Mouse (Mus musculus) limb, embryonic 10.5 days (tissue): ENCODE data around the gene Cbln3. TPM values are rescaled to one million over a fixed set of nuclear protein-coding genes. Genes with fewer than 3 reads are reported as not detected.

Source experiments
- DNase-seq: peaks from one replicate; pipeline ENCODE4 v3.0.0-alpha.2; 2017; ENCODE audit warnings: low spot score
- H3K27ac ChIP-seq: fragments of 300-500 bp; sonication (generic); 2 replicates; pipeline ENCODE4 v1.5.1; 2016; ENCODE audit warnings: mild to moderate bottlenecking
- H3K27me3 ChIP-seq: fragments of 300-500 bp; sonication (generic); 2 replicates; pipeline ENCODE4 v1.6.1; 2016; ENCODE audit warnings: low read depth, mild to moderate bottlenecking; ENCODE audit not compliant: poor library complexity, severe bottlenecking
- H3K36me3 ChIP-seq: fragments of 300-500 bp; sonication (generic); 2 replicates; pipeline ENCODE4 v1.6.1; 2016; ENCODE audit warnings: mild to moderate bottlenecking, moderate library complexity
- H3K4me1 ChIP-seq: fragments of 300-500 bp; sonication (generic); 2 replicates; pipeline ENCODE4 v1.6.1; 2016
- H3K4me3 ChIP-seq: fragments of 300-500 bp; sonication (generic); 2 replicates; pipeline ENCODE4 v1.5.1; 2016; ENCODE audit warnings: mild to moderate bottlenecking, moderate library complexity
- H3K9me3 ChIP-seq: fragments of 300-500 bp; sonication (generic); replicated peaks from 2 replicates; pipeline ENCODE4 v1.6.1; 2016; ENCODE audit warnings: mild to moderate bottlenecking
- WGBS: fragments of 180-500 bp; shearing (Covaris S2); methylation state at CpG from one replicate; pipeline ENCODE4 v1.1.7; 2016; 5-methylcytosine and 5-hydroxymethylcytosine counted together
- polyA plus RNA-seq: library from polyadenylated mRNA; unstranded; fragments of >200 nt; fragmentation: Nextera tagmentation; extraction: Ambion mirVana; gene quantifications from 2 replicates; pipeline ENCODE4 v1.2.1, GENCODE M21; 2016

Cbln3 gene
- polyA plus RNA-seq, 1 experiment from 2014 or later = 0.15 TPM

- peak overlapping the region; percentile 78 for H3K4me3 ChIP-seq
- H3K36me3 ChIP-seq = peaks cover 26% of the 10 kb centered on the region
- peak overlapping the region; percentile 94 for H3K27ac ChIP-seq
- DNase-seq = no peak
- peaks cover 60% of the 10 kb centered on the region for H3K4me1 ChIP-seq
- H3K9me3 ChIP-seq = no peaks in the 10 kb centered on the region
- WGBS = 0% methylated on average over 9 of the region's 9 CpGs
- no peaks in the 10 kb centered on the region for H3K27me3 ChIP-seq
These were observed 29.6 kb downstream of the Cbln3 start for GRCm38 (mm10) chr14:55854406-55855100.

- Histone ChIP-seq H3K36me3 (peaks cover 20% of the 10 kb centered on the region), H3K4me1 (peaks cover 60% of the 10 kb centered on the region), H3K27ac (peak within 1 kb of the TSS; percentile 94), H3K9me3 (no peaks in the 10 kb centered on the region), H3K4me3 (peak within 1 kb of the TSS; percentile 78), H3K27me3 (no peaks in the 10 kb centered on the region)
- peak; percentile 91 for DNase-seq
- under 1% methylated on average over 33 of the region's 33 CpGs for WGBS
These were observed 30.4 kb downstream of the Cbln3 start, which contains the start of gene Nynrin for GRCm38 (mm10) chr14:55853621-55854285. Gene Nynrin (plus strand): TSS chr14:55854010.

GRCm38 (mm10) chr14:55852646-55853551, 31.3 kb downstream of the Cbln3 start:
- Histone ChIP-seq H3K27me3 (no peaks in the 10 kb centered on the region), H3K27ac (peak overlapping the region; percentile 94), H3K9me3 (no peaks in the 10 kb centered on the region), H3K36me3 (peaks cover 12% of the 10 kb centered on the region), H3K4me3 (peak overlapping the region; percentile 78), H3K4me1 (peaks cover 57% of the 10 kb centered on the region)
- peak; percentile 85 for DNase-seq
- under 1% methylated on average over 11 of the region's 11 CpGs for WGBS

GRCm38 (mm10) chr14:55850885-55851284, 33.3 kb downstream of the Cbln3 start:
- Histone ChIP-seq H3K27me3 (no peaks in the 10 kb centered on the region), H3K4me3 (no peak overlapping the region), H3K36me3 (no peaks in the 10 kb centered on the region), H3K9me3 (no peaks in the 10 kb centered on the region), H3K27ac (peak overlapping the region; percentile 94; the same call in 1 of the 2 replicates), H3K4me1 (peaks cover 46% of the 10 kb centered on the region)
- 56% methylated on average over 6 of the region's 6 CpGs for WGBS
- no peak for DNase-seq

GRCm38 (mm10) chr14:55845506-55846294, 38.5 kb downstream of the Cbln3 start:
- Histone ChIP-seq H3K4me3 (no peak overlapping the region), H3K36me3 (no peaks in the 10 kb centered on the region), H3K4me1 (peaks cover 8% of the 10 kb centered on the region), H3K27me3 (no peaks in the 10 kb centered on the region), H3K9me3 (no peaks in the 10 kb centered on the region), H3K27ac (peak overlapping the region; percentile 14; the same call in 1 of the 2 replicates)
- WGBS = 68% methylated on average over 9 of the region's 9 CpGs
- DNase-seq = no peak

GRCm38 (mm10) chr14:55842794-55843193, 41.4 kb downstream of the Cbln3 start:
- DNase-seq = no peak
- WGBS = 81% methylated on average over 4 of the region's 4 CpGs
- no peaks in the 10 kb centered on the region for H3K27me3 ChIP-seq
- no peak overlapping the region for H3K27ac ChIP-seq
- peaks cover 20% of the 10 kb centered on the region for H3K4me1 ChIP-seq
- H3K36me3 ChIP-seq = no peaks in the 10 kb centered on the region
- H3K4me3 ChIP-seq = no peak overlapping the region
- no peaks in the 10 kb centered on the region for H3K9me3 ChIP-seq

GRCm38 (mm10) chr14:55840853-55841366, 43.3 kb downstream of the Cbln3 start:
- no peak for DNase-seq
- Histone ChIP-seq H3K4me3 (no peak overlapping the region), H3K36me3 (no peaks in the 10 kb centered on the region), H3K27ac (no peak overlapping the region), H3K27me3 (no peaks in the 10 kb centered on the region), H3K9me3 (no peaks in the 10 kb centered on the region), H3K4me1 (peaks cover 19% of the 10 kb centered on the region)
- WGBS = 63% methylated on average over 4 of the region's 4 CpGs

- 88% methylated on average over 4 of the region's 4 CpGs for WGBS
- Histone ChIP-seq H3K27me3 (no peaks in the 10 kb centered on the region), H3K4me1 (peaks cover 38% of the 10 kb centered on the region), H3K36me3 (peaks cover 10% of the 10 kb centered on the region), H3K4me3 (no peak overlapping the region), H3K27ac (no peak overlapping the region), H3K9me3 (no peaks in the 10 kb centered on the region)
- no peak for DNase-seq
These were observed 45.5 kb downstream of the Cbln3 start for GRCm38 (mm10) chr14:55838740-55839139.

GRCm38 (mm10) chr14:55838312-55838711, 45.9 kb downstream of the Cbln3 start:
- Histone ChIP-seq H3K4me3 (no peak overlapping the region), H3K27me3 (no peaks in the 10 kb centered on the region), H3K9me3 (no peaks in the 10 kb centered on the region), H3K36me3 (peaks cover 14% of the 10 kb centered on the region), H3K27ac (no peak overlapping the region), H3K4me1 (peaks cover 42% of the 10 kb centered on the region)
- DNase-seq = no peak
- WGBS = 95% methylated on average over 5 of the region's 5 CpGs

GRCm38 (mm10) chr14:55834808-55835533, 49.2 kb downstream of the Cbln3 start:
- Histone ChIP-seq H3K27ac (peak overlapping the region; percentile 42; the same call in 1 of the 2 replicates), H3K27me3 (no peaks in the 10 kb centered on the region), H3K4me3 (no peak overlapping the region), H3K9me3 (no peaks in the 10 kb centered on the region), H3K4me1 (peaks cover 47% of the 10 kb centered on the region), H3K36me3 (peaks cover 47% of the 10 kb centered on the region)
- 77% methylated on average over 5 of the region's 5 CpGs for WGBS
- DNase-seq = no peak

- peaks cover 66% of the 10 kb centered on the region for H3K36me3 ChIP-seq
- 92% methylated on average over 4 of the region's 4 CpGs for WGBS
These were observed 51.1 kb downstream of the Cbln3 start for GRCm38 (mm10) chr14:55833126-55833525.

More at GRCm38 (mm10) chr14:55833126-55833525, 51.1 kb downstream of the Cbln3 start:
- Histone ChIP-seq H3K27ac (0 out of 2 replicates have a peak overlapping the region, but pooled peaks have one; percentile 25), H3K27me3 (no peaks in the 10 kb centered on the region), H3K4me3 (no peak overlapping the region), H3K4me1 (peaks cover 55% of the 10 kb centered on the region), H3K9me3 (no peaks in the 10 kb centered on the region)
- no peak for DNase-seq
